Mouse (Mus musculus): ENCODE measurements around the gene Fabp2.

DNA sequence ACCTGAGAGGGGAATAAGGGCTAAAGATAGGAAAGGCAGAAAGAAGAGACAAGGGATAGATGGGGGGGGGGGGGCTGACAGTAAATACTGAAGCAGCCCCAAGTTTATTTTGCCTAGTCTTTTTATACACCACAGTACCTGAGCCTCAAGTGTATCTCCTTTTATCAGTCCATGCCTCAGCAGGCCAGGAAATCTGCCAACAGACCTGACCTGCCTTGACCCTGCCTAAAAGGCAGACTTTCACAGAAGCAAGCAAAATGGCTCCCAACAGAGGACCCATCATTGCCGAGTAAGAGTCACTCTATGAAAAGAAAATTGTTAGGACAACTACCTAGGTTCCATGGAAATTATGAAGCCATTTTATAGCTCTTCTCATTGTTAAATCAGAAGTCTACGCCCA is 13.0 kb downstream of the Fabp2 start:
- TF ChIP-seq CTCF (IDR thresholded peaks at IDR 0.05; ENCODE audit: low read depth), result no peak
- TF ChIP-seq EP300 (IDR thresholded peaks at IDR 0.05; ENCODE audit: low read depth), result no peak
